Mouse (Mus musculus) effector memory CD4-positive, alpha-beta T cell, adult 5 months (primary cell): Measurements from ENCODE around the gene Neu3. TPM values are rescaled to one million over a fixed set of nuclear protein-coding genes. Genes with fewer than 3 reads are reported as not detected.

ENCODE experiments used
- polyA plus RNA-seq: library from polyadenylated mRNA; unstranded; fragments of 100-300 nt; shearing (Covaris generic); gene quantifications from one replicate; pipeline ENCODE4 v1.2.1, GENCODE M21; 2017

The Neu3 gene
- polyA plus RNA-seq, result 4.3 TPM

GRCm38 (mm10) chr7:99828083-99828570 lies at the start of gene Neu3:
Gene Neu3, minus strand, starts transcription at chr7:99828417.

GRCm38 (mm10) chr7:99863362-99863761 lies 35.1 kb upstream of the Neu3 start, which contains the start of gene Spcs2:
Gene Spcs2, minus strand, starts transcription at chr7:99863462.

GRCm38 (mm10) chr7:99858813-99859585 lies 30.8 kb upstream of the Neu3 start, which contains the start of gene Xrra1:
Gene Xrra1, plus strand, starts transcription at chr7:99859116.

GRCm38 (mm10) chr7:99763207-99763606 lies 65.0 kb downstream of the Neu3 start, which contains the start of gene Olfr521:
Gene Olfr521, plus strand, starts transcription at chr7:99763507.

Other genes with a start within 250 kb of the Neu3 start
- gene Tpbgl, start 201.3 kb downstream of the Neu3 start, polyA plus RNA-seq, result 0.85 TPM
- not detected for gene Slco2b1, start 117.1 kb downstream of the Neu3 start, polyA plus RNA-seq
- gene Olfr520, start 98.1 kb downstream of the Neu3 start, polyA plus RNA-seq, result not detected
- not detected for gene Olfr521, start 64.9 kb downstream of the Neu3 start, polyA plus RNA-seq
- gene Xrra1, start 30.7 kb upstream of the Neu3 start, polyA plus RNA-seq, result not detected
- 237 TPM for gene Spcs2, start 35.0 kb upstream of the Neu3 start, polyA plus RNA-seq
- 8.2 TPM for gene Rnf169, start 152.0 kb upstream of the Neu3 start, polyA plus RNA-seq
- not detected for gene Chrdl2, start 177.8 kb upstream of the Neu3 start, polyA plus RNA-seq